Mouse (Mus musculus): ENCODE results near the gene Slit3.

DNA sequence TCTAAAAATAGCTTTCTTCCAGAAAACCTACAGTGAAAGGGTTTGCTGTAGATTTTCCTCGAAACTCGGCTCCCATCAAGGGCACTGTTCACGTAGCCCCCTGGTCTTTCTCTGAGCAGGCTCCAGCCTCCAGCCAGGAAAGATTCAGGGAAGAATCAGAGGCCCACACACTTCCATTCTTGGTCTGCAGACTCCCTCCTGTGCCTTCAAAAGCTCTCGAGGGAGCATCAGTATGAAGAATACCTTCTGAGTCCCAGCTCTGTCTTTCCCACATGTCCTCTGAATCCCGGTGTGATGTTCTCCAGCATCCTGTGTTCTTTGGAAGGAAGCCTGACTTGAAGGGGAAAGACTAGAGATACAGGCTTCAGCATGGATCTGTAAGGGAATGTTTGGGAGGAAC is 461.6 kb downstream of the Slit3 start:
- TF ChIP-seq CTCF (IDR thresholded peaks at IDR 0.05; ENCODE audit: low read depth, low read length) (no peak), TAL1 (conservative IDR thresholded peaks at IDR 0.05; ENCODE audit: low read depth, low read length) (no peak), POLR2AphosphoS5 (IDR thresholded peaks at IDR 0.05; ENCODE audit: insufficient replicate concordance, low read depth, low read length) (no peak), GATA1 (IDR thresholded peaks at IDR 0.05; ENCODE audit: borderline replicate concordance, low read length) (no peak), GATA2 (IDR thresholded peaks at IDR 0.05; ENCODE audit: borderline replicate concordance, low read depth, low read length) (no peak)

Data from G1E (cell line).